Mouse (Mus musculus): ENCODE measurements around the gene Brd4.

- TF ChIP-seq CTCF (IDR thresholded peaks at IDR 0.05; ENCODE audit: borderline replicate concordance, insufficient read depth, low read length) (no peak), POLR2A (IDR thresholded peaks at IDR 0.05; ENCODE audit: low read depth, low read length) (no peak)
Measured at GRCm38 (mm10) chr17:32209144-32209543, 75.4 kb downstream of the Brd4 start.

All from embryonic fibroblast, embryonic 13.5 days (primary cell).